In the genomic region with DNA sequence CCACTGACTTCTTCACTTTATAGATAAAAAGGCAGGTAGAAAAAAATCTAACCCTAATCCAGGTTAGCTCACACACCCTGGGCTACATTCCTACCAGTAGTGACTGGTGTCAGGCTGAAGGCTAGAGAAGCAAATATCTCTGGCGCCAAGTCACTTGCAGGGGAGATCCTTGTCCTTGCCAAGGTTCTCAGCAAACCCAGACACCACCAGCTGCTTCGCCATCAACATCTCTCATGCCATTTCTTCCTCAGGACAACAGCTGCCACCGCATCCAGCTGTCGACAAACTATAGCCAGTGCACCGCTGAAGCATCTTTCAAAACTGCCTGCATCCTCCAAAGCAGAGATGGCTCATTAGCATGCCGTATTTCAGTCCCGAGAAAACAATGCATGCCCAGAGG, we compare ENCODE assay signal across 27 mouse cellular contexts.
"Had no signal": no experiment of that assay in that cellular context is flagged by ENCODE, and none has a peak within 500 bp of the region (broad histone marks: within the 10 kb centered on the region; RNA-seq: fewer than 3 reads in every experiment).

No protein-coding gene starts in this region.

- H3K4me3 ChIP-seq: embryonic facial prominence, embryonic 10.5 days; embryonic facial prominence, embryonic 12.5 days; embryonic facial prominence, embryonic 13.5 days; embryonic facial prominence, embryonic 15.5 days; erythroblast, embryonic 14.5 days; forebrain, embryonic 10.5 days; forebrain, embryonic 12.5 days; forebrain, embryonic 13.5 days; forebrain, embryonic 15.5 days; gastrocnemius, adult 2 months; heart, adult 2 months had no signal

- H3K9me3 ChIP-seq: embryonic facial prominence, embryonic 10.5 days; embryonic facial prominence, embryonic 12.5 days; embryonic facial prominence, embryonic 13.5 days; embryonic facial prominence, embryonic 15.5 days; forebrain, embryonic 10.5 days; forebrain, embryonic 12.5 days; forebrain, embryonic 13.5 days; forebrain, embryonic 15.5 days had no signal

- H3K27me3 ChIP-seq: embryonic facial prominence, embryonic 12.5 days; embryonic facial prominence, embryonic 13.5 days; embryonic facial prominence, embryonic 15.5 days; forebrain, embryonic 12.5 days; forebrain, embryonic 13.5 days; forebrain, embryonic 15.5 days had no signal

- ATAC-seq: forebrain, embryonic 13.5 days; forebrain, embryonic 14.5 days; forebrain, embryonic 15.5 days; forebrain, embryonic 16.5 days; forebrain, postnatal 0 days had no signal

- DNase-seq: cerebellum, adult 2 months; cerebellum, adult 8-10 months; cerebellum, adult 9-10 months; cerebellum, adult 9-11 months; cerebellum, postnatal 25 days; cerebellum, postnatal 36 days; embryo, embryonic 11 days; forebrain, postnatal 0 days; gastrocnemius, adult 2 months; gastrocnemius, postnatal 10 days; gastrocnemius, postnatal 14 days; gastrocnemius, postnatal 25 days; gastrocnemius, postnatal 36 days; heart, adult 11 months; heart, adult 18-20 months; heart, adult 2 months had no signal

- H3K4me1 ChIP-seq: embryonic facial prominence, embryonic 12.5 days had no signal

- H3K9ac ChIP-seq: embryonic facial prominence, embryonic 12.5 days; embryonic facial prominence, embryonic 13.5 days; embryonic facial prominence, embryonic 15.5 days; forebrain, embryonic 12.5 days; forebrain, embryonic 13.5 days; forebrain, embryonic 15.5 days; forebrain, postnatal 0 days had no signal

- H3K27ac ChIP-seq: embryonic facial prominence, embryonic 10.5 days; embryonic facial prominence, embryonic 12.5 days; embryonic facial prominence, embryonic 13.5 days; embryonic facial prominence, embryonic 15.5 days; forebrain, embryonic 10.5 days; forebrain, embryonic 12.5 days; forebrain, embryonic 13.5 days; forebrain, embryonic 15.5 days; gastrocnemius, adult 2 months; heart, adult 2 months had no signal

- H3K36me3 ChIP-seq: embryonic facial prominence, embryonic 12.5 days; embryonic facial prominence, embryonic 15.5 days; forebrain, embryonic 12.5 days; forebrain, embryonic 15.5 days had no signal

- H3K4me2 ChIP-seq: embryonic facial prominence, embryonic 12.5 days; embryonic facial prominence, embryonic 13.5 days; embryonic facial prominence, embryonic 15.5 days; forebrain, embryonic 12.5 days; forebrain, embryonic 13.5 days; forebrain, embryonic 15.5 days had no signal
